Mouse (Mus musculus): ENCODE results near the gene Il6ra.

GRCm38 (mm10) chr3:89948655-89949054 is 35.7 kb upstream of the Il6ra start:
- TF ChIP-seq CTCF (IDR thresholded peaks at IDR 0.05; ENCODE audit: extremely low read depth, insufficient read depth, low read length) (no peak), POLR2A (IDR thresholded peaks at IDR 0.05; ENCODE audit: extremely low read depth, insufficient read depth, low read length) (no peak)
